Mouse (Mus musculus) MEL (cell line): Measurements from ENCODE around the gene Mitf.

Source experiments
- CTCF ChIP-seq, 3 experiments: IDR thresholded peaks in 2 of 3; conservative IDR thresholded peaks in 1 of 3; 2 replicates each; pipeline ENCODE4 v1.5.1; 2011 to 2012; ENCODE audit warnings: low read length in 3 of 3, low read depth in 2 of 3, mild to moderate bottlenecking in 2 of 3, improper control_type of control experiment in 1 of 3, inconsistent platforms in 1 of 3, mixed read lengths in 1 of 3, moderate library complexity in 1 of 3; ENCODE audit not compliant: control insufficient read depth in 1 of 3, insufficient read depth in 1 of 3, poor library complexity in 1 of 3, severe bottlenecking in 1 of 3
- EP300 ChIP-seq, 2 experiments: IDR thresholded peaks; 2 replicates each; pipeline ENCODE4 v1.6.1; 2011; ENCODE audit warnings: improper control_type of control experiment in 2 of 2, low read length in 2 of 2, low read depth in 1 of 2, mild to moderate bottlenecking in 1 of 2
- MYC ChIP-seq: IDR thresholded peaks from 2 replicates; pipeline ENCODE4 v1.6.1; 2011; ENCODE audit warnings: low read depth, mild to moderate bottlenecking, low read length, improper control_type of control experiment, moderate library complexity
- USF2 ChIP-seq, 2 experiments: IDR thresholded peaks; 2 replicates each; pipeline ENCODE4 v1.6.1; 2011 to 2012; ENCODE audit warnings: improper control_type of control experiment in 2 of 2, low read length in 2 of 2, borderline replicate concordance in 1 of 2, inconsistent platforms in 1 of 2, low read depth in 1 of 2, mild to moderate bottlenecking in 1 of 2; ENCODE audit not compliant: insufficient read depth in 1 of 2

GRCm38 (mm10) chr6:97854236-97854635, 47.4 kb downstream of the Mitf start:
- TF ChIP-seq USF2 (IDR thresholded peaks at IDR 0.05; ENCODE audit: borderline replicate concordance in 1 of 2, insufficient read depth in 1 of 2, low read depth in 1 of 2, low read length in 2 of 2) (no peak), MYC (no peak), EP300 (IDR thresholded peaks at IDR 0.05; ENCODE audit: low read depth in 1 of 2, low read length in 2 of 2) (no peak), CTCF (IDR thresholded peaks at IDR 0.05 in 2 of 3, conservative IDR thresholded peaks at IDR 0.05 in 1 of 3; ENCODE audit: control insufficient read depth in 1 of 3, insufficient read depth in 1 of 3, low read depth in 2 of 3, low read length in 3 of 3, poor library complexity in 1 of 3, severe bottlenecking in 1 of 3) (no peak)
